Mouse (Mus musculus) lung, embryonic 15.5 days (tissue): ENCODE results near the gene Ccdc65. TPM values are rescaled to one million over a fixed set of nuclear protein-coding genes. Genes with fewer than 3 reads are reported as not detected.

ENCODE experiments used
- ATAC-seq: fragments of 200-750 bp; cut with Nextera tagmentation; 2 replicates; pipeline ENCODE4 v1.8.0; 2017; ENCODE audit warnings: moderate number of reproducible peaks, borderline replicate concordance; ENCODE audit not compliant: low FRiP score, low TSS enrichment; ENCODE audit errors: extremely low read depth
- H3K27ac ChIP-seq: fragments of 300-500 bp; sonication (generic); 2 replicates; pipeline ENCODE4 v1.5.1; 2015; ENCODE audit warnings: moderate library complexity, mild to moderate bottlenecking, inconsistent platforms
- H3K27me3 ChIP-seq: fragments of 300-500 bp; sonication (generic); 2 replicates; pipeline ENCODE4 v1.6.1; 2015; ENCODE audit warnings: inconsistent platforms
- H3K36me3 ChIP-seq: fragments of 300-500 bp; sonication (generic); 2 replicates; pipeline ENCODE4 v1.6.1; 2015; ENCODE audit warnings: inconsistent platforms
- H3K4me1 ChIP-seq: fragments of 300-500 bp; sonication (generic); 2 replicates; pipeline ENCODE4 v1.6.1; 2015; ENCODE audit warnings: inconsistent platforms
- H3K4me2 ChIP-seq: fragments of 300-500 bp; sonication (generic); 2 replicates; pipeline ENCODE4 v1.6.1; 2015; ENCODE audit warnings: inconsistent platforms, mild to moderate bottlenecking, moderate library complexity
- H3K4me3 ChIP-seq: fragments of 300-500 bp; sonication (generic); 2 replicates; pipeline ENCODE4 v1.5.1; 2015; ENCODE audit warnings: mild to moderate bottlenecking, inconsistent platforms
- H3K9ac ChIP-seq: fragments of 300-500 bp; sonication (generic); 2 replicates; pipeline ENCODE4 v1.6.1; 2015; ENCODE audit warnings: inconsistent platforms
- H3K9me3 ChIP-seq: fragments of 300-500 bp; sonication (generic); 2 replicates; pipeline ENCODE4 v1.6.1; 2016; ENCODE audit warnings: inconsistent platforms
- WGBS: fragments of 180-500 bp; shearing (Covaris S2); methylation state at CpG from one replicate; pipeline ENCODE4 v1.1.7; 2015; 5-methylcytosine and 5-hydroxymethylcytosine counted together
- polyA plus RNA-seq: library from polyadenylated mRNA; unstranded; fragments of >200 nt; fragmentation: Nextera tagmentation; extraction: Ambion mirVana; gene quantifications from 2 replicates; pipeline ENCODE4 v1.2.1, GENCODE M21; 2015

The Ccdc65 gene
- polyA plus RNA-seq, result 2.1 and 2.8 TPM in 2 replicates

DNA sequence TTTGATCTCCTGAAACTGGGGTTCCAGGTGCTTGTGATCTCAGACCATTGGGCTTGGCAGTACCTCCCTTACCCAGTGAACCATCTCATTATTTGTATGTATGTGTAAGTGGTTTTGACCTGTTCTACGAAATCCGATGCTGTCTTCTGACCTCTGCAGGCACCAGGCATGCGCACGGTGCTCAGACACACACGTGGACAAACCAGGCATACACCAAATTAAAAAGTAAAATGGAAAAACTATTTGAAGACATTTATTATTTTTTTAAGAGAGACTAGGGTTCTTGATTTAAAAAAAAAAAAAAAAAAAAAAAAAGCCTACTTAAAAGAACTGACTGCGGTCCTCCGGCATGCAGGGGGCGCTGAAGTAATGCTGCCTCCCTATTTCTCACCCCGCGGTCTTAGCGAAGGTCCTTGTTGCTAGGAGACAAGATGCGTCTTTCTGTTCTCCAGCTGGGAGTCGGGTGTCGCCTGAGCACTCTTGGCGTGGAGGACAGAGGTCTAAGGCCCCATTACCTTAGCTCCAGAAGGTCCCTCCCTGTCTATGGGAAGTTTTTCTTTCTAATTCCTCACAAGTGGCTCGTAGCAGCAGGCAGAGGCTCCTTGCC, at the start of gene Ccdc65:
Ccdc65 (plus strand) TSS at position 442 of the 607 bp plus-strand sequence.
- 14% methylated on average over 16 of the region's 16 CpGs for WGBS
- Histone ChIP-seq H3K4me1 (peaks cover 5% of the 10 kb centered on the region), H3K4me2 (peak within 1 kb of the TSS; percentile 63), H3K9ac (0 out of 2 replicates have a peak within 1 kb of the TSS, but pooled peaks have one; percentile 12), H3K27ac (no peak within 1 kb of the TSS), H3K4me3 (peak within 1 kb of the TSS; percentile 40), H3K9me3 (no peaks in the 10 kb centered on the region), H3K36me3 (no peaks in the 10 kb centered on the region), H3K27me3 (peaks cover 18% of the 10 kb centered on the region; the same call in 1 of the 2 replicates)
- ATAC-seq, result peak; percentile 70; the same call in 1 of the 2 replicates

DNA sequence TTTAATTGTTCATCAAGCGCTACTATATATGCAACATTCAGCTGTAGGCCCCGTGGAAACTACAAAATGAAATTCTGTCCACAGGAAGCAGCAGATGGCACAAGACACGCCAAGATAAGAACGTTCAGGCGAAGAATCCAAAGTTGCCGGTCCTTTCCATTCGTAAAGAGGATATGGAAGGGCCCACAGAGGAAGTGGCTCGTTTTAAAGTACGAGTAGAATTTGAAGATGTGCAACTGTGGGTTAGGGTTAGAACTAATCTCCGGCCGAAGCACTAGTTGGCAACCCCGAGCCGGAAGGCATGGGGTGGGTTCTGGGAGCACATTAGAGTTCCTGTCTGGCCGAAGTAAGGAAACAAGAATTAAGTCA, 45.8 kb upstream of the Ccdc65 start:
- Histone ChIP-seq H3K4me3 (peak overlapping the region; percentile 84), H3K4me1 (peaks cover 18% of the 10 kb centered on the region), H3K27ac (peak overlapping the region; percentile 92), H3K9ac (peak overlapping the region; percentile 95), H3K4me2 (peak overlapping the region; percentile 70), H3K9me3 (no peaks in the 10 kb centered on the region), H3K27me3 (no peaks in the 10 kb centered on the region), H3K36me3 (peaks cover 25% of the 10 kb centered on the region)
- ATAC-seq, result no peak
- under 1% methylated on average over 14 of the region's 14 CpGs for WGBS

DNA sequence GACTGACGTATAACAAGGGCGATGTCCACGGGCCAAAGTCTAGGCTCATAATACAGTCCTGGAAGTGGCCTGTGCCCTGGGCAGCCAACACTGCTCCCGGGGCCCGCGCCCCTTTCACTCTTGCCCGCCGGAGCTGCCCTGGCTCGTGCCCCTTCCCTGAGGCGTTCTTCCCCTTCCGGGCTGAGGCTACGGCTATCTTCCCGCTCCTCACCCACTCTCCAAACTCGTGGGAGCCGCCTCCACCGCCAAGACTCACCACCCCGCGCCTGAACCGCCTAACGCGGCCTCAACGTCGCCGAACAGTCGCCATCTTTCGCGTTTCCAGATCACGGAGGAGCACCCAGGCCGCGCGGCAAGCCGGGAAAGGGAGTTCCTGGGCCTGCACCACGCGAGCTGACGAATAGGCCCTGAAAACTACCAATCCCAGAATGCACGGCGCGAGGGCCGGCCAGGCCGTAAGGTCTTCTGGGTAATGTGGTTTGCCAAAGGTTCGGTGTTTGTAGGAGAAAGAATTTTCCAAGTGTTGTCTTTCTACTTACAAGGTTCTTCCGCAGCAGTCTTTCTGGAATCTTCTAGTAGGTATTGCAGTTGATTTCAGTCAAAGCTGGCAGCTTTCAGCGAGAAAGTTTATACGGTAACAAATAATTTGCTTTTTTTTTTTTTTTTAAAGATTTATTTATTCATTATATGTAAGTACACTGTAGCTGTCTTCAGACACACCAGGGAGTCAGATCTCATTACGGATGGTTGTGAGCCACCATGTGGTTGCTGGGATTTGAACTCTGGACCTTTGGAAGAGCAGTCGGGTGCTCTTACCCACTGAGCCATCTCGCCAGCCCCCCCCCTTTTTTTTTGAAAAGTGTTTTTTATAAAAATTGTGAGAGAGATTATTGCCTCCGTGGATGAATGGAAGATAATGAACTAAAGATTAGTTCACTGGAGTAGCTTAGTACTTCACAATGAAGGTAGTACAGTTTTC, 45.2 kb upstream of the Ccdc65 start, which contains the start of gene Ddx23:
Ddx23 (minus strand) TSS at position 328 of the 979 bp plus-strand sequence.
- Histone ChIP-seq H3K4me2 (peak within 1 kb of the TSS; percentile 70), H3K27ac (peak within 1 kb of the TSS; percentile 92), H3K27me3 (no peaks in the 10 kb centered on the region), H3K4me1 (peaks cover 18% of the 10 kb centered on the region), H3K4me3 (peak within 1 kb of the TSS; percentile 84), H3K9ac (peak within 1 kb of the TSS; percentile 95), H3K36me3 (peaks cover 19% of the 10 kb centered on the region), H3K9me3 (no peaks in the 10 kb centered on the region)
- 4% methylated on average over 48 of the region's 48 CpGs for WGBS
- peak; percentile 97 for ATAC-seq

GRCm38 (mm10) chr15:98664042-98664907, 43.7 kb upstream of the Ccdc65 start:
- Histone ChIP-seq H3K9me3 (no peaks in the 10 kb centered on the region), H3K4me1 (peaks cover 18% of the 10 kb centered on the region), H3K4me3 (no peak overlapping the region), H3K9ac (no peak overlapping the region), H3K4me2 (no peak overlapping the region), H3K27me3 (no peaks in the 10 kb centered on the region), H3K27ac (no peak overlapping the region), H3K36me3 (0 out of 2 replicates have a peak, but pooled peaks cover 6% of the 10 kb centered on the region)
- ATAC-seq, result no peak
- WGBS, result 70% methylated on average over 11 of the region's 11 CpGs

- Histone ChIP-seq H3K27me3 (peaks cover 39% of the 10 kb centered on the region), H3K27ac (no peak overlapping the region), H3K36me3 (no peaks in the 10 kb centered on the region), H3K4me1 (peaks cover 16% of the 10 kb centered on the region), H3K4me3 (no peak overlapping the region), H3K9ac (no peak overlapping the region), H3K4me2 (no peak overlapping the region), H3K9me3 (no peaks in the 10 kb centered on the region)
- WGBS, result 59% methylated on average over 4 of the region's 4 CpGs
- ATAC-seq, result no peak
These were observed 35.4 kb upstream of the Ccdc65 start for GRCm38 (mm10) chr15:98672592-98672991.

GRCm38 (mm10) chr15:98673732-98674131, 34.3 kb upstream of the Ccdc65 start:
- H3K4me2 ChIP-seq, result no peak overlapping the region
- peaks cover 50% of the 10 kb centered on the region for H3K27me3 ChIP-seq
- no peaks in the 10 kb centered on the region for H3K9me3 ChIP-seq
- 69% methylated on average over 7 of the region's 7 CpGs for WGBS
- H3K4me1 ChIP-seq, result peaks cover 17% of the 10 kb centered on the region
- H3K4me3 ChIP-seq, result no peak overlapping the region
- H3K36me3 ChIP-seq, result no peaks in the 10 kb centered on the region
- no peak for ATAC-seq
- no peak overlapping the region for H3K27ac ChIP-seq
- no peak overlapping the region for H3K9ac ChIP-seq

DNA sequence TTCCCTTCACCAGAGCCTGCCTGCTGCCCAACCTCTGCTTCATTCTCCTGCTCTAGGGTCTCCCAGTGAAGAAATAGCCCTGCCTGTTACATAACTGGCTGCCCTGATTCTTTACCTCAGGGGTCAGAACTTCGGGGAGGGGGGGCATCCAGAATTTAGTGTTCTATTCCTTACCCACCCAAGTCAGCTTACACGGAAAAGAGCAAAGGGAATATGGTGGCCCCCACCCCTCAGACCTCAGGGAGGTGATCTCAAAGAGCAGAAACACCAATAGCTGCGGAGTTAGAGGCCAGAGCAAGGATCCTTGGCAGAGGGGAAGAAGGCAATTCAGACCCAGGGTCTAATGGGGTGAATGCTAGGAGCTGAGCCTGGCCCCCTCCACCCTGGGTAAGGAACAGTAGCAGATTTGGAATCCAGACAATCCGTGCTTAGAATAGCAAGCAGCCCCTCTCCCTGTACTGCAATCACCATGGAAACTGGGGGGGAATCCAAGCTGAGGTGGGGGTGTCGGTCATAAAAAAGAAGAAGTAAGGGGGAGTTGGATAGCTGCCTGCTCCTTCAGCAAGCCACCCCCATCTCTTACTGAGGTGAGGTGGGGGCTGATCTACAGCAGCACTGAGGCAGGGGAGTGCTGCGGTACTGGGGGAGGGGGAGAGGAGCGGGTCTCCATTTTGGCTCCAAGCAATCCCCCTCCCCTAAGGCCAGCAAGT, 33.6 kb upstream of the Ccdc65 start:
- H3K9me3 ChIP-seq, result no peaks in the 10 kb centered on the region
- no peak for ATAC-seq
- H3K27me3 ChIP-seq, result peaks cover 55% of the 10 kb centered on the region
- H3K36me3 ChIP-seq, result no peaks in the 10 kb centered on the region
- H3K4me1 ChIP-seq, result peaks cover 17% of the 10 kb centered on the region
- H3K27ac ChIP-seq, result no peak overlapping the region
- 37% methylated on average over 7 of the region's 7 CpGs for WGBS
- H3K4me3 ChIP-seq, result no peak overlapping the region
- H3K4me2 ChIP-seq, result no peak overlapping the region
- no peak overlapping the region for H3K9ac ChIP-seq

GRCm38 (mm10) chr15:98674994-98675545, 32.9 kb upstream of the Ccdc65 start:
- 32% methylated on average over 11 of the region's 11 CpGs for WGBS
- H3K36me3 ChIP-seq, result no peaks in the 10 kb centered on the region

GRCm38 (mm10) chr15:98675634-98676250, 32.3 kb upstream of the Ccdc65 start:
- Histone ChIP-seq H3K4me3 (no peak overlapping the region), H3K9ac (no peak overlapping the region), H3K27me3 (peaks cover 58% of the 10 kb centered on the region), H3K36me3 (no peaks in the 10 kb centered on the region), H3K4me2 (peak overlapping the region; percentile 88; the same call in 1 of the 2 replicates), H3K27ac (no peak overlapping the region), H3K4me1 (peaks cover 17% of the 10 kb centered on the region), H3K9me3 (no peaks in the 10 kb centered on the region)
- ATAC-seq, result no peak
- 11% methylated on average over 14 of the region's 14 CpGs for WGBS

More at GRCm38 (mm10) chr15:98674994-98675545, 32.9 kb upstream of the Ccdc65 start:
- Histone ChIP-seq H3K9ac (no peak overlapping the region), H3K4me2 (no peak overlapping the region), H3K4me1 (peaks cover 17% of the 10 kb centered on the region), H3K4me3 (no peak overlapping the region), H3K27ac (no peak overlapping the region), H3K27me3 (peaks cover 55% of the 10 kb centered on the region), H3K9me3 (no peaks in the 10 kb centered on the region)
- ATAC-seq, result no peak

DNA sequence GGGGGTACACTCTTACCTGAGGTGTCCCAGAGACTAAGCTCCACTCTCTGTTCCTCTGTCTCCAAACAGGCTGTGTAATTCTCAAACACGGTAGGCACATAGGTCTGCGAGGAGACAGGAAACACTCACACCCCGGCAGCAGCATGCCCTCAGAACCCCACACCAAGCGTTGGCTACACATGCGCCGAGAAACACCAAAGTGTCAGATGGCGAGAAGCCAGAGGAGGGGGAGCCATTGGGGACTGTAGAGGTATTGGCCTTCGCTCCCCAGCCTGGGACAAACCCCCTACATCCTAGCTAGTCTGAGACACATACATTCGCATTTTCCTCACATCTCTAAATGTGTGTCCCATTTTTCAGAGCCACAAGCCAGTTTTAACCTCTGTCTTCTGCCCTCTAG, 31.5 kb upstream of the Ccdc65 start:
- 3% methylated on average over 9 of the region's 9 CpGs for WGBS
- ATAC-seq, result 0 out of 2 replicates have a peak, but pooled peaks have one; percentile 27
- peaks cover 17% of the 10 kb centered on the region for H3K4me1 ChIP-seq
- H3K4me3 ChIP-seq, result peak overlapping the region; percentile 38
- no peak overlapping the region for H3K9ac ChIP-seq
- H3K9me3 ChIP-seq, result no peaks in the 10 kb centered on the region
- no peaks in the 10 kb centered on the region for H3K36me3 ChIP-seq
- peak overlapping the region; percentile 88 for H3K4me2 ChIP-seq
- no peak overlapping the region for H3K27ac ChIP-seq
- H3K27me3 ChIP-seq, result peaks cover 65% of the 10 kb centered on the region
